Mouse (Mus musculus): ENCODE data around the gene Trim44. TPM values are rescaled to one million over a fixed set of nuclear protein-coding genes. Genes with fewer than 3 reads are reported as not detected.

Trim44 gene
- polyA plus RNA-seq (2016; fragmentation: Nextera tagmentation; extraction: Ambion mirVana): 23.7 and 24.1 TPM in 2 replicates

DNA sequence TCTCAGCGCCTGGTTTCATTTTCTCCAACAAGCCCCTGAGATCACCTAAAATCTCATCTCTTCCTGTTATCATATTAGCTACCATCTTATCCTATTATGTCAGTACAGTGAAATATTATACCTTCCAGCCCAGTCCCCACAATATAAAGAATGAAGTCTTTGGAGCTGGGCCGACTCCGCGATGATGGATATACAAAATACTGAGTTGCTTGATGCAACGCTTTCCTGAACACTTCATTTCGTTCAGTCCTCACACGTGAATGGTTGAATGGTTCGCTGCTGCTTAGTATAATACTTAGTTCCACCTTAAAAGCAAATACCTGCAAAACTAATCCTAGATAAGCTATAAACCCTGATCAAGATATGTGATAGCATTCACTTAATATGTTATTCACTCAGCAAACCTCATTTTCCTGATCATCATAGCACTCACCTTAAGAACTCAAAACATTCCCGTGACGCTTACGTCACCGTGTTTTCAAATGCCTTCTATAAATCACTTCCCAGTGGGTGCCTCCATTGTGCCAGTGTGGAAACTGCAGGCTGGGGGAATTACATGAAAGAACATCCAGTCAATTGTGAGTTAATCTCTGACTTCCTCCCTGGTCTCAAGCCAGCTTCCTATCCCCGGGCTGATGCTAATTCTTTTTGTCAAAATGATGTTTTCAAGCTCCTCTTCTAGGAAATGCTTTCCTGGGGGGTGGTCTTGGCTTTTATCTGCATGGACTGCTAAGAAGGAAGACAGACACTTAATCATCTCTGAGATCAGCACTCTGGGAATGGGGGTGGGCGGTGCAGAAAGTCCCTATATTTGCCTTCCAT, at the start of gene Trim44:
TSS of gene Trim44 (minus strand) at position 466 of the 822 bp plus-strand sequence.
- Histone ChIP-seq H3K27me3 (replicated peaks; ENCODE audit: low read depth, poor library complexity, severe bottlenecking) (no peaks in the 10 kb centered on the region), H3K9me3 (no peaks in the 10 kb centered on the region), H3K36me3 (replicated peaks) (no peaks in the 10 kb centered on the region), H3K27ac (replicated peaks) (0 out of 2 replicates have a peak within 1 kb of the TSS, but pooled peaks have one; percentile 30), H3K4me1 (peaks cover 26% of the 10 kb centered on the region), H3K4me3 (peak within 1 kb of the TSS; percentile 30)
- WGBS: 36% methylated on average over 14 of the region's 14 CpGs
- DNase-seq (ENCODE audit: low spot score): peak; percentile 50

DNA sequence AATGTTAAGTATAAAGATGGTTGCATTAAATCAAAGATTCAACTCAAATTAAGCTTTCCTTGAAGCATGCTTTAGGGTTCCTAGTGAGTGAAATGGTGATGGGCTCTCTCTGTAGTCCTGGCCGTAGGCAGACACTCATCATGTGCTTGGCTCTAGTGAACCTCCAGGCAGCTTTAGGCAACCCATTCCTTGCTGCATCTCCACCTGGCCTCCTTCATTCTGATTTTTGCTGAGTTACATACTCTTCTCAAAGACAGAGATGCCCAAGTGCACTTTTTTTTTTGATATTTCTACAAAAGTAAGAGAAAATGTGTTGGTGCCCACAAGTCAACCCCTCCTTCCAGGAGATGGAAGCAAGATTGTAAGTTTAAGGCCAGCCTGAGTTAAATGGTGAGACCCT, 47.5 kb upstream of the Trim44 start:
- no peak for DNase-seq (ENCODE audit: low spot score)
- H3K4me1 ChIP-seq: peaks cover 27% of the 10 kb centered on the region
- 80% methylated on average over 1 of the region's 1 CpGs for WGBS
- H3K27me3 ChIP-seq (replicated peaks; ENCODE audit: low read depth, poor library complexity, severe bottlenecking): peaks cover 38% of the 10 kb centered on the region
- H3K27ac ChIP-seq (replicated peaks): no peak overlapping the region
- no peak overlapping the region for H3K4me3 ChIP-seq
- no peaks in the 10 kb centered on the region for H3K9me3 ChIP-seq
- H3K36me3 ChIP-seq (replicated peaks): no peaks in the 10 kb centered on the region

DNA sequence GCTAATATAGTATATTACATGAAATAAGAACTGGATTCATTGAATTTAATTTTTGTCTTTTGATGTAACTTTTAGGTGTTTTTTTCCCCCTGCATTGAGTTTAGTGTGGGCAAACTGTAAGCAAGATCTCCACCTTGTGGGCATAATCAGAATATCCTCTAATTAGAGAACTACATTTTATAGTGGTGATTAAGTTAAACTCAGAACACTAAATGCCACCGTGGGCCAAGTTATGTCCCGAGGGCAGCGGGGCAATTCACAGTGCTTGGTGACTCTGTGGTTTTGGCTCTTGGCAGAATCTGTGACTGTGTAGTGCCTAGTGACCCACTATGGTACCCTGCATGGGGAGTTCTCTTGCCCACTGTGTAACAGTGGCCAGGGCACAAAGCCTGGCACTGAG, 45.8 kb upstream of the Trim44 start:
- peaks cover 32% of the 10 kb centered on the region for H3K27me3 ChIP-seq (replicated peaks; ENCODE audit: low read depth, poor library complexity, severe bottlenecking)
- H3K4me3 ChIP-seq: no peak overlapping the region
- DNase-seq (ENCODE audit: low spot score): no peak
- peaks cover 44% of the 10 kb centered on the region for H3K4me1 ChIP-seq
- no peaks in the 10 kb centered on the region for H3K36me3 ChIP-seq (replicated peaks)
- no peak overlapping the region for H3K27ac ChIP-seq (replicated peaks)
- no peaks in the 10 kb centered on the region for H3K9me3 ChIP-seq
- 45% methylated on average over 3 of the region's 3 CpGs for WGBS

DNA sequence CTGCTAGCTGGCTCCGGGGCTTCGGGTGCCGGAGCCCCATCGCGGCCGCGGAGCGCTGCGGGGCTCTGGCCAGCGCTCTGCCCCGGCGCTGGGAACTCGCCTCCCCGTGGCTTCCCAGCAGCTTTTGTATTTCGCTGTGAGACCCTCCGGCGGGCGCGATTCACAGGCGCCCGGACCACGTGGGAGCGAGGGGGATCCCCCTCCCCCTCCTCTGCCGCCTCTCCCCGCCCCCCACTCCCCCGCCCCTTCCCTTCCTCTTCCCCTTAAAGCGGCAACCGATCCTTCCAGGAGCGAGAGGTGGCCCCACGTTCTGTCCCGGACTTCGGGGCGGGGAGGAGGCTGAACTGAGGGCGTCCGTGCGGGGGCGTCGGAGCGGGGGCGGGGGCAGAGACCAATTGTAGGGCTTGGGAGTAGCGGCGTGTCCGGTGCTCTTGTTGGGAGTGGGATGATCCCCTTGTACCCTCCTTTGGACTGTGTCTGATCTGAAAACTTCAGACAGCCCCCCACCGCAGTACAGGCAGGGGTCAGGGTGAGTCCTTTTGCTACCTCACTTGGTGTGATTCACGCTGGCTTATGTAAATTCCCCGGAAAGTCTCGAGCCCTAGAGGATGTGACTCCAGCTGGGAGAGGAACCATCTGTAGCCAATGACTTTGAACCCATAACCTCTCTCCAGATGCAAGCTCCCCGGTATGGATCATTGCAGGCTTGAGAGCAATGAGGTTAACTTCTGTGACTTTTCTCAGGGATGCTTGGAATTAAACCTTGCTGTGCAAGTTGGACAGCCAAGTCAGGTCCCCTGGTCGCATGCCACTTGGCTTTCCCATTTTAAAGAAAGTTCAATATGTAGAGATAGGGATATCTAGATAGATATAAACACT, 44.3 kb upstream of the Trim44 start, which contains the start of gene Fjx1:
TSS of gene Fjx1 (minus strand) at position 829 of the 879 bp plus-strand sequence.
- Histone ChIP-seq H3K4me1 (peaks cover 52% of the 10 kb centered on the region), H3K27me3 (replicated peaks; ENCODE audit: low read depth, poor library complexity, severe bottlenecking) (peaks cover 23% of the 10 kb centered on the region), H3K9me3 (no peaks in the 10 kb centered on the region), H3K4me3 (peak within 1 kb of the TSS; percentile 80), H3K27ac (replicated peaks) (peak within 1 kb of the TSS; percentile 96), H3K36me3 (replicated peaks) (peaks cover 3% of the 10 kb centered on the region; the same call in 1 of the 2 replicates)
- peak; percentile 94 for DNase-seq (ENCODE audit: low spot score)
- WGBS: under 1% methylated on average over 49 of the region's 49 CpGs

DNA sequence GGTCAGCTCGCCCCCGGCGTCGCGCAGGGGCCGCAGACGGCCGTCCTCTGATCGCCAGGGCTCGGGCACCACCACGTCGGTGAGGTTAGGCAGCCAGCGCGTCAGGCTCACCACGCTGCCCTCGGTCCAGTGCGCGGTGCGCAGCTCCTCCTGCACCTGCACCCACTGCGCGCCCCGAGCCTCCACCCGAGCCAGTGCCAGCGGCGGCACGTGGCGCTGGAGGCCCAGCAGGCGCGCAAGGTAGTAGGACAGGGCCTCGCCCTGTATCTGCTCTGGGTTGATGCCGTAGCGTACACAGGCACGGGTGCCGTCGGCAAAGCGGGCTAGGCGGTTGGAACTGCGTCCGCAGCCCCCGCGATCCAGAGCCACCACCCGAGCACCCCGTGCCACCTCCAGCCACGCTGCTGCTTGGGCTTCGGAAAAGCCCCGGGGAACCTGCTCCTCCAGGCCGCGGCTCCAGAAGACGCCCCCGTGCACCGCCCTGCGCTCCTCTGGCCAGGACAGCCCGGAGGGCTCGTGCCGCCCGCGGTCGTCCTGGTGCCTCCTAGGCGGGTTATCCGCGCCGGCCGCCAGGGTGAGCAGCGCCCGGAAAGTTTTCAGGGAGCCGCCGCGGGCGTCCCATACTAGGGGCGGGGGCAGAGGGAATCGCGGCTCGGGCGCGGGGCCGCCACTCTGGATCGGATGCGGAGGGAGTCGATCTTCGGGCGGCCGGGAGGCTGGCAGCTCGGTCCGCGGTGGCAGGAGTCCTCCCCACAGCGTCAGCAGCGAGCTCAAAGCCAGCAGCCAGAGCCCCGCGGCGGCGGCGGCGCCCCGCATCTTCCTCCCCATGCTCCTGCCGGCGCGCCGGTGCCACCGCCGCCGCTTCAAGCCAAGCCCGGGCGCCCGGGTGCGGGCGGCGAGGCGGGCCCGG, 43.4 kb upstream of the Trim44 start:
- Histone ChIP-seq H3K36me3 (replicated peaks) (peaks cover 3% of the 10 kb centered on the region; the same call in 1 of the 2 replicates), H3K4me1 (peaks cover 52% of the 10 kb centered on the region), H3K27ac (replicated peaks) (peak overlapping the region; percentile 96), H3K4me3 (peak overlapping the region; percentile 80), H3K9me3 (no peaks in the 10 kb centered on the region), H3K27me3 (replicated peaks; ENCODE audit: low read depth, poor library complexity, severe bottlenecking) (peaks cover 20% of the 10 kb centered on the region)
- WGBS: under 1% methylated on average over 109 of the region's 109 CpGs
- peak; percentile 76 for DNase-seq (ENCODE audit: low spot score)

DNA sequence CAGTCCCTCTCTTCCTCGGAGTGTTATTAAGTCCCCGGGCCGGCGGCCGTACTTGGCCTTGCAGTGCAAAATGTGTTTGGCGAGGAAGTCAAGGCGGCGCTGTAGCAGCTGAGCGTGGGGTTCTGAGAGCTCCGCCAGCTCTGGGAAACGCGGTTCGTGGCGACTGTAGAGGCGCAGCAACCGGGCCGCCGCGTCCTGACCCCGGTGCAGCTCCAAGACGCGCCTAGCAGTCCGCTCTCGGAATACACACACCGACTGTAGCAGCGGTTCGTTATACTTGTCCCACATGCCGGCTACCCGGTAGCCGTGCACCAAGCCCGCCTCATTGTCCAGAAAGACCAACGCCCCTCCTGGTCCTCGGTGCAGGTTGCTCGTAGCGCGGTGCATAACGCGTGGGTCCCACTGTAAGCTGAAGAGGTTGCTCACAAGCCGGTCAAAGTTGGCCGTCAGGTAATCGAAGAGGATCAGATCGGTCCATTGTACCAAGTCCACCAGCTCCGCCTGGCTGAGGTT, 42.7 kb upstream of the Trim44 start:
- WGBS: under 1% methylated on average over 43 of the region's 43 CpGs
- Histone ChIP-seq H3K4me3 (peak overlapping the region; percentile 80), H3K27ac (replicated peaks) (peak overlapping the region; percentile 96), H3K27me3 (replicated peaks; ENCODE audit: low read depth, poor library complexity, severe bottlenecking) (peaks cover 14% of the 10 kb centered on the region), H3K9me3 (no peaks in the 10 kb centered on the region), H3K4me1 (peaks cover 52% of the 10 kb centered on the region), H3K36me3 (replicated peaks) (peaks cover 3% of the 10 kb centered on the region; the same call in 1 of the 2 replicates)
- peak; percentile 76 for DNase-seq (ENCODE audit: low spot score)

DNA sequence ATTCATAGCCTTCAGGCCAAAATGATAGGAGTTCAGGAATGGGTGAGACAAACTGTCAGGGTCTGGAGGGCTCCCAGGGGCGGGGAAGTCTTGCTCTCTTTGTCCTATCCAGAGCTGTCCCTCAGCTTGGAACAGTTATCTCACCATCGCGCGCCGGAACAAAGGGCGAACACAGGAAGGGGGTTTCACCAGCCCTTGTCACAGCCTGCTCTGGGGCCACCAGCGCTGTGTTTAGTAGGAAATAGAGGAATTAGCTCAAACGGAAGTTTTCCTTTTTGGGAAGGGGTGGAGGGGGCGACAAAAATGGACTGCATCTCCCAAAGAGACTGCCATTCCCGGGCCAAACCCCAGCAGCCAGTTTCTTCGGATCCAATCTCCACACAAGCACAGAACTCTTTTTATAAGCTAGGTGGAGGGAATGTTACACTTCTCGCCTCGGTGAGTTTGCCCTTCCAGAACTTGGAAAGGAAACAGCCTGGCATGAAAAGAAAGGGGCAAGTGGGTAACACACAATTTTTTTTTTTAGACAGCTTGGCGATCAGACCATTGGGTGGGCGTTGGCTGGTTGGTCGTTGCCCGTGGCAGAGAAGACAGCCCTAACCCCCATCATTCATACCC, 42.1 kb upstream of the Trim44 start:
- Histone ChIP-seq H3K9me3 (no peaks in the 10 kb centered on the region), H3K4me1 (peaks cover 52% of the 10 kb centered on the region)
- WGBS: under 1% methylated on average over 17 of the region's 17 CpGs

DNA sequence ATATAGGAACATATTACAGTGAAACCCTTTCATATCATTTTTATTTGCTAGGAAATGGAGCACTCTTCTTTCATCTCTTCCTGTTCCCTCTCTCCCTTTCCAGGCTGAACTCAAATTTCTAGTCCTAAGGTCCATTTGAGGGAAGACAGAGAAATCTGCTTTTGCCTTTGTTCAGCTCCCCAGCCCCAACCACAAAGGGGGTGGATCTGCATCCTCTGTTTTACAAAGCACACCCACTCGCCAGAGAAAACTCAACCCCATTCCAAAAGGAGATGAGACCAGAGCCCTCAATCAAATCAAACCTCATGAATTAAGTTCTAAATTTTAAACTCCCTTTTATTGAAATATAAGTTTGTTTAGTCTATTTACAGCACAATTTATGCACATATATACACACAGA, 41.4 kb upstream of the Trim44 start:
- H3K27me3 ChIP-seq (replicated peaks; ENCODE audit: low read depth, poor library complexity, severe bottlenecking): peaks cover 2% of the 10 kb centered on the region
- DNase-seq (ENCODE audit: low spot score): no peak
- H3K4me3 ChIP-seq: peak overlapping the region; percentile 80
- peaks cover 52% of the 10 kb centered on the region for H3K4me1 ChIP-seq
- 21% methylated on average over 1 of the region's 1 CpGs for WGBS
- H3K36me3 ChIP-seq (replicated peaks): peaks cover 3% of the 10 kb centered on the region; the same call in 1 of the 2 replicates
- H3K9me3 ChIP-seq: no peaks in the 10 kb centered on the region
- H3K27ac ChIP-seq (replicated peaks): peak overlapping the region; percentile 96

More for the DNA sequence above, 42.1 kb upstream of the Trim44 start:
- H3K27ac ChIP-seq (replicated peaks): peak overlapping the region; percentile 96
- DNase-seq (ENCODE audit: low spot score): peak; percentile 80
- peak overlapping the region; percentile 80 for H3K4me3 ChIP-seq
- H3K36me3 ChIP-seq (replicated peaks): peaks cover 3% of the 10 kb centered on the region; the same call in 1 of the 2 replicates
- H3K27me3 ChIP-seq (replicated peaks; ENCODE audit: low read depth, poor library complexity, severe bottlenecking): peaks cover 9% of the 10 kb centered on the region

DNA sequence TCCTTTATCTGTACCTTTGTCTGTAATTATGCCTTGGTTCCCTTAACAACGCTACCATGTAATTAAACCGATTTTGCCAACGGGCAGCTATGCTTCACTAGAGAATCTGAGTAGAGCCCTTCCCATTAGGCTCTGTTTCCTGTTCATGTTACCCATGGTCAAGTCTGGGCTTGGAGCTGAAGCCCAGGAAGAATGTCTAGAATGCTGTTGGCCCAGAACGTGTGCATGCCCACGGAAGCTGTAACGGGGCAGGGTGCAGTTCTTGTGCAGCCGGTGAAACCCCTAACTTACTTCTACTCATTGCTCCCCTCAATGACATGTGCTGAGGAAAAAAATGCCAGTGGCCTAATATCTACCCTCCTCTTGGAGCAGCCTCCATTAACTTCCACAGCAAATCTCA, 40.2 kb upstream of the Trim44 start:
- Histone ChIP-seq H3K9me3 (no peaks in the 10 kb centered on the region), H3K27ac (replicated peaks) (no peak overlapping the region), H3K4me3 (no peak overlapping the region), H3K27me3 (replicated peaks; ENCODE audit: low read depth, poor library complexity, severe bottlenecking) (no peaks in the 10 kb centered on the region), H3K36me3 (replicated peaks) (peaks cover 3% of the 10 kb centered on the region; the same call in 1 of the 2 replicates), H3K4me1 (peaks cover 50% of the 10 kb centered on the region)
- peak; percentile 40 for DNase-seq (ENCODE audit: low spot score)
- 75% methylated on average over 7 of the region's 7 CpGs for WGBS

DNA sequence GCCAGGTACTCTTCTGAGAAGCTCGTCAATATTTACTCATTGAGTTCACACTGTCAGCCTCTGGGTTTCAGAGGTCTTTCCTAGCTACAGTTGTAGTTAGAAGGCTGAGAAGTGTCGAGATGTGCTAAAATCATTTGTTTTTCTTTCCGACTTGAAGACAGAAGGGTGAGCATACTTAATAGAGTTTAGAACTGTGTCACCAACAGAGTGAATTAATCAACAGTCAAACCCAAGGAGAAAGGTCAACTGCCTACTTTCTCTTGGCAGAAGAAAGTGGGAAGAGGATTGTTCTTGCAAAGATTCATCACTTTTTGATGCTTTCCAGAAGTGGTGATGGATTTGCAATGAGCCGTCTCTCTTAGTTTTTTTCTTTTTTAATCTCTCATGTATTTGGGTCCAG, 39.2 kb upstream of the Trim44 start:
- Histone ChIP-seq H3K4me1 (peaks cover 42% of the 10 kb centered on the region), H3K27ac (replicated peaks) (no peak overlapping the region), H3K36me3 (replicated peaks) (peaks cover 3% of the 10 kb centered on the region; the same call in 1 of the 2 replicates), H3K4me3 (no peak overlapping the region), H3K27me3 (replicated peaks; ENCODE audit: low read depth, poor library complexity, severe bottlenecking) (no peaks in the 10 kb centered on the region), H3K9me3 (no peaks in the 10 kb centered on the region)
- WGBS: 85% methylated on average over 4 of the region's 4 CpGs
- DNase-seq (ENCODE audit: low spot score): no peak

DNA sequence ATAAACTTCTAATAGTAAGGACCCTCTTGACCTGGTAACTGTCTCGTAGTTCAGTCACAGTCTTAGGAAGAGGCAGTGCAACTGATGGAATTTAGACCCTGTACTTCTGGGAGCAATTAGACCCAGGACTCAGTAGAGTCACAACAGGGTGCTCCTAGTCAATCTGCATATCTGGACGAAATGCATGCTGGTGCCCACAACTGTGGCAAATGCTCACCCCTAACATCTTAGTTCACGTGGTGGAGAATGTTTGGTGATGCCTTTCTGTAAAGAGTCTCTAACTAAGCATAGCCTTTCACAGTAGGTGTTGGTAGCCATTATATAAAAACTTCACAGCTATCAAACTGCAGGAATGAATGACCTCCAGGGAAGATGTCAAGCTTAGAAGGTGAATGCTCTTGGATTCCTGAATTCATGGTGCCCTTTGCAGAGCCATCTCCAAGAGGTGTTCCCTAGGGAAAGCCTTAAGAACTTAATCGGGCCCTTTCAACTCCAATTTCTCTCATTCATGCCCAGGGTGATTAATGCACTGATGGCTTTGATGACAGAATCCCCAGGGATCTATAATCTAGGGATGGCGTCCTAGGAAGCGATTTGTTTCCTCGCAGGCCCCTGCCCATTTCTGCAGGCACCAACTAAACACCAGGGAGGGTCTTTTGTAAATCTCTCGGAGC, 29.9 kb upstream of the Trim44 start:
- Histone ChIP-seq H3K4me3 (no peak overlapping the region), H3K27ac (replicated peaks) (no peak overlapping the region), H3K36me3 (replicated peaks) (no peaks in the 10 kb centered on the region), H3K9me3 (no peaks in the 10 kb centered on the region), H3K27me3 (replicated peaks; ENCODE audit: low read depth, poor library complexity, severe bottlenecking) (no peaks in the 10 kb centered on the region; the same call in 1 of the 2 replicates), H3K4me1 (no peaks in the 10 kb centered on the region; the same call in 1 of the 2 replicates)
- WGBS: 33% methylated on average over 8 of the region's 8 CpGs
- DNase-seq (ENCODE audit: low spot score): no peak
